Comparison of ENCODE assay signal across 8 mouse cellular contexts in the genomic region with DNA sequence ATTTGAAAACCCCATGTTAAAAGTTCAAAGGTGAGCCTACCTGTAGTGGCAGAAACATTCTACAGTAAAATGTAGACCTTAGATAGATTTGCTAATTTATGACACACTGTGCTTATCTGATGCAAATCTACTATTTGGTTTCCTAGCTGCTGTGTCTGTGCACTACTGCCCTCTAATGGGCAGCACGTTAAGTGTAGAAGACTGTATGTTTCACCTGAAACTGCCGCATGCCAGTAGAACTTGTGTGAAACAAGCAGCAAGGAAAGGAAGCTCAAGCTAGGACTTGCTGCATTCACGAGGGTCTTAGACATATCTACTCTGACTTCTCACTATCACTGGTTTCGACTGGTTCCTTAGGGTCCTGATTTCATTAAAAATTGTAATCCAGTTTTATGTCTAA.
DNase-seq lines count a peak whose midpoint lies in the region; ATAC-seq and TF ChIP-seq lines count a peak whose summit lies in the region.

No protein-coding gene starts in this region.

- DNase-seq in liver: peak; percentile 28
- no peak for DNase-seq in Patski (ENCODE audit: low read depth, low spot score)
- DNase-seq in cerebellum, adult 9-11 months: peak; percentile 31
- peak; percentile 16 for DNase-seq in gonadal fat pad, adult 2 months (ENCODE audit: low read depth)
- DNase-seq in layer of hippocampus, postnatal 14 days (ENCODE audit: low spot score in 2 of 2): peak; percentile 42 to 66
- peak; percentile 61 for DNase-seq in thymus, adult 2 months

- no peak overlapping the region for H3K9ac ChIP-seq in liver, embryonic 12.5 days

- TF ChIP-seq CTCF in Patski (IDR thresholded peaks at IDR 0.05): peak; percentile 80
- TF ChIP-seq CTCF in thymus, adult 2 months (IDR thresholded peaks at IDR 0.05; ENCODE audit: borderline replicate concordance, control insufficient read depth, extremely low read depth, insufficient read depth, low read length, poor library complexity): no peak

- 17% methylated on average over 4 of the region's 4 CpGs for WGBS in liver, embryonic 12.5 days (ENCODE audit: insufficient replicate concordance)
- WGBS in thymus, adult 2 months: 20% methylated on average over 4 of the region's 4 CpGs

- H3K4me3 ChIP-seq in liver, embryonic 12.5 days: no peak overlapping the region
- H3K4me3 ChIP-seq in thymus, adult 2 months (ENCODE audit: control insufficient read depth, insufficient read depth, low read length): no peak overlapping the region

- no peaks in the 10 kb centered on the region for H3K27me3 ChIP-seq in liver, embryonic 12.5 days (replicated peaks)
- H3K27me3 ChIP-seq in Patski: no peaks in the 10 kb centered on the region
- H3K27me3 ChIP-seq in thymus, adult 2 months (ENCODE audit: control insufficient read depth, insufficient read depth, low read length): no peaks in the 10 kb centered on the region

- in situ Hi-C loops in Patski (cut with MboI; ENCODE audit: low pct_unique_long_range_greater_than_20kb): loop anchor here (5.0 to 10.0 kb wide), 2 partner anchors 145 to 268 kb away; no protein-coding TSS in a partner anchor

- POLR2A ChIA-PET in Patski (lab: Charles Lee): no interaction called here

- no peak for ATAC-seq in liver, embryonic 12.5 days
- ATAC-seq in Patski: no peak
- peak; percentile 94 for ATAC-seq in megakaryocyte progenitor cell, adult 5-6 weeks (replicated peaks; ENCODE audit: poor library complexity)

- H3K27ac ChIP-seq in liver, embryonic 12.5 days: no peak overlapping the region
- H3K27ac ChIP-seq in thymus, adult 2 months (ENCODE audit: control insufficient read depth, insufficient read depth, low read length): no peak overlapping the region

- no peaks in the 10 kb centered on the region for H3K4me1 ChIP-seq in liver, embryonic 12.5 days
- no peaks in the 10 kb centered on the region for H3K4me1 ChIP-seq in thymus, adult 2 months (replicated peaks; ENCODE audit: control insufficient read depth, insufficient read depth, low read length)

- CTCF ChIA-PET in Patski (lab: Charles Lee): interaction anchor here (0.6 to 2.0 kb wide), 13 partner anchors 8 to 200 kb away, joined by 3 to 10 read pairs (median 4); no protein-coding TSS in a partner anchor

- TF ChIP-seq POLR2A in thymus, adult 2 months (IDR thresholded peaks at IDR 0.05; ENCODE audit: control insufficient read depth, extremely low read depth, insufficient read depth, low read length, poor library complexity): no peak

- no peak overlapping the region for H3K4me2 ChIP-seq in liver, embryonic 12.5 days

- no peaks in the 10 kb centered on the region for H3K9me3 ChIP-seq in liver, embryonic 12.5 days (replicated peaks)

- no peaks in the 10 kb centered on the region for H3K36me3 ChIP-seq in liver, embryonic 12.5 days
- H3K36me3 ChIP-seq in thymus, adult 2 months (ENCODE audit: control insufficient read depth, insufficient read depth, low read length): no peaks in the 10 kb centered on the region
